Mouse (Mus musculus): ENCODE results near the gene Btbd11. TPM values are rescaled to one million over a fixed set of nuclear protein-coding genes. Genes with fewer than 3 reads are reported as not detected.

Btbd11 gene
- 1 to 10 TPM; 1.1 to 1.4 TPM for total RNA-seq (2021)

DNA sequence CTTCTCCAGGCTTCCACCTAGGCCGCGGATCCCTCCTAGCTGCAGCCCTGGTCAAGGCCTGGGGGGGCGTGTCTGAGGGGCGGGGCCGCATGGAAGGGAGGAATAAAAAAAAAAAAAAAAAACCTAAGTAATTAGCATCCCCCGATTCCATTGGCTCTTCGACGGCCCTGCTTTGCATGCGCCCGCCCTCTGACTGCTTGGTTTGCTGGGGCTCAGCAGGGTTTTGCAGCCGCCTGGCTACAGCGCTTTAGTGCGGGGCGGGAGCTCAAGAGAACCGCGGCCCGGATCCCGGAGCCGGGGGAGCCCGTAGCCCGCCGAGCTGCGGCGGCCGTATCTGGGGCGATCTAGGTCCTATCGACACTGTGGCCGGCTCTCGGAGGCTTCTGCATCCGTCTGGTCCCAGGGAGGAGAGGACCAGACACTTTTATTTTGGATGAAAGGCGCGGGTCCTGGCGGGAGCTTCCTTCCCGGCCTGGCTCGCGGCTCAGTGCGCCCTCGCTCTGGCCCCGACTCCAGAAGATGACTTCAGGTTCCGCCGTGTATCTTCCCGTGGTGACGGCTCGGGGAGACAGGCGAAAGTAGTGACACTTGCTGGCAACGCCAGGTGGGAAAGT, at the start of gene Btbd11:
Gene Btbd11 (plus strand): TSS at position 210 of the 614 bp plus-strand sequence.
- peak; percentile 83 to 84 for DNase-seq
- intact Hi-C loops (cut with DNase I): loop anchor here (5.0 to 10.0 kb wide), 2 partner anchors 164 to 238 kb away; no protein-coding TSS in a partner anchor

DNA sequence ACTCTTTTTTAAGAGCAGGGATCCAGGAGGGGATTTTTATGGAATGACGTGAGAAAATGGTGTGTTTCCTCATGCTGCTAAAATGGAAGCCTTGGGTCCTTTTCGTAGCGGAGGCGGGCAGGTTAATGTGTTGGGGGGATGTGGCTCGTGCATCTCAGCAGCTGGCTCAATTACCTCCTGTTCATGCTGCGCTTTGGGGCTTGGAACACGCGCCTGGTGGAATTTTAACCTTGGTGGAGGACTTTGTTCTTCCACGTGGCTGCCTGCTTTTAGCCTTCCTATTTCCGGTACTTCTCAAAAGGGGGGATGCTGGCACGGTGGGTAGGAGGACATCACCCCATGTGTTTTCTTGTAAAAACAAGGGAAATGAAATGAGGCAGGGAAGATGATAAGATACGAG, 47.9 kb upstream of the Btbd11 start:
- DNase-seq: no peak
- intact Hi-C loops (cut with DNase I): no loop called here

DNA sequence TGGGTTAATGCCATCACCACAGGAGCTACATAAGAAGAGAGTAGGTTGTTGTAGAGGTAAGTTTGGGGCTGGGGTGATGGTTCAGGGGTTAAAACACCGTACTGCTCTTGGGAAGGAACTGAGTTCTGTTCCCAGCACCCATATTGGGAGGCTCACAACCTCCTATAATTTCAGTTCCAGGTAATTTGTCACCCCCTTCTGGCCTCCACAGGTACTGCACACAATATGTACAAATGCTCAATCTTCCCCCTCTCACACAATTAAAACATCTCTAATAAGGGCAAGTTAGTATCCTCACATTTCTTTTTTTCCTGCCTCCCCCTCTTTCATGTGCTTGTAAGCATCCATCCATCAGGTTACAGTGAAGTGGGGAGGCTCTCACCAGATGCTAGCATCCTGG, 44.7 kb upstream of the Btbd11 start:
- DNase-seq: no peak
- intact Hi-C loops (cut with DNase I): no loop called here

DNA sequence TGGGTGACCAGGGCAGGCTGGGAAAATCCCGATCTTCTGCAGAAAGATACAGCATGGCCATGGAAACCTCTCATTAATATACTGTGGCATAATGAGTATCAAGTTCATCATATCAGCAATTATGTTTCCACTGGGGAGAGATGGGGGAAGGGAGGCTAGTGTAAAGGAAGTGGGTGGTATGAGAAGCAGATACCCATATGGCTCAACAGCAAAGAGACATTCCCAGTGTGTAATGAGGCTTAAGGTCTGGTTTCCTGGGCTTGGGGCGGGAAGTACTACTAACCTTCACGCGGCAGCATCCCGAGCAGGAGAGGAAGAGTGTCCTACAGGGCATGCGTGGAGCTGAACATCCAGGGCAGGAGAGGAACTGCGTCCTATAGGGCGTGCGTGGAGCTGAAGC, 39.4 kb upstream of the Btbd11 start:
- no peak for DNase-seq
- intact Hi-C loops (cut with DNase I): no loop called here

DNA sequence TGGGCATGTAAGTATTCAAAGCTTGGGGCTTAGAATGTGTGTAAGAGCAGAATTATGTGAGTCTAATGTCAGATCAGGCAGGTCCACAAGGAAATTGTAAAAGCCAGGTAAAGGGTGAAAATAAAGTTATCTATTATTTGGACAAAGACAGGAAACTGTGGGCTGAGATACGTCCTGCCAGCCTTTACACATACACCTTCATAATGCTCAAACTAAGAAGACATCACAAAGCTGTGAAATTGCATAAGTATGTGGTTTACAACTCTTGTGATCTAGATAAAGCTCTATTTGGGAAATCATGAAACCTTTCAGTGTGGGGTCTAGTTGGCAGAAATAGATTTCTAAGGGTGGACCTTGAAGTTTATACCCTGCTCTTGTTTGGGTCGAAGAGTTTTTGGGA, 34.1 kb upstream of the Btbd11 start:
- DNase-seq: no peak
- intact Hi-C loops (cut with DNase I): no loop called here

DNA sequence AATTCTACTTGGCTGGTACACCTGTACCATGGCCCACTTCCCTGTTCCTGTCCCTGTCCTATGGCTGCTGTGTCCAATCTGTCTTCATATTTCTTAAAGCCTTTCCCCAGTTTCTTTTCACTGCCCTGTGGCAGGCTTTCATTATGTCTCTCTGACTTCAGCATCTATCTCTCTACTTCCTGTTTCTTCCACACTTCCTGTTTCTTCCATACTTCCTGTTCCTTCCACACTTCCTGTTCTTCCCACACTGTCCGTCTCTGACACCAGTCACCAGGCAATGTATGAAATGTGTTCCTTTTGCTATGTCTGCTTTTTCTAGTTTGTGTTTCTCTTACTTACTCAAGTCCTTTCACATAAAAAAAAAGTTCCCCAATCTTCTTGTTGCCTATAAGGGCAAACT, 32.3 kb upstream of the Btbd11 start:
- intact Hi-C loops (cut with DNase I): no loop called here
- no peak for DNase-seq

DNA sequence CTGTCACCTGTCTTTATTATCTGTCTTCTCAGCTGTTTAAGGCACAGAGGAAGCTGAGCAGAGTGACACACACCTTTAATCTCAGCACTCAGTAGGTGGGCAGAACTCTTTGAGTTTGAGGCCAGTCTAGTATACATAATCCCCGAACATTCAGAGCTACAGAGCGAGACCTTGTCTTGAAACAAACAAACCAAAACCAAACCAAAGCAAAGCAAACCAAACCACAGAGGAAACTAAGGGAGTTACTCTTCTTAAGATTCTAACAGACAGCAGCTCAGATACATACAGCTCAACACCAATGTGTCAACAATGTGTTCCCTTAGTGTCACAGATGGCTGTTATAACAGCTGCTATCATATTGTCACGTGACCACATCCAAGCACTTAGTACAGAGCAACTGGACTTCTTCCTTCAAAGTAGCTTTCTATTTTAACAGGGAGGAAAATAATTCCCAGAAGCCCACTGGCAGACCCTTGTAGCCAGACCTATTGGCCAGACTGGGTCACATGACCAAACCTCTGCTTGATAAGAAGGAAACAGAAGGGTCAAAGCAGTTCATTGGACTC, 27.0 kb upstream of the Btbd11 start:
- no peak for DNase-seq
- intact Hi-C loops (cut with DNase I): no loop called here

DNA sequence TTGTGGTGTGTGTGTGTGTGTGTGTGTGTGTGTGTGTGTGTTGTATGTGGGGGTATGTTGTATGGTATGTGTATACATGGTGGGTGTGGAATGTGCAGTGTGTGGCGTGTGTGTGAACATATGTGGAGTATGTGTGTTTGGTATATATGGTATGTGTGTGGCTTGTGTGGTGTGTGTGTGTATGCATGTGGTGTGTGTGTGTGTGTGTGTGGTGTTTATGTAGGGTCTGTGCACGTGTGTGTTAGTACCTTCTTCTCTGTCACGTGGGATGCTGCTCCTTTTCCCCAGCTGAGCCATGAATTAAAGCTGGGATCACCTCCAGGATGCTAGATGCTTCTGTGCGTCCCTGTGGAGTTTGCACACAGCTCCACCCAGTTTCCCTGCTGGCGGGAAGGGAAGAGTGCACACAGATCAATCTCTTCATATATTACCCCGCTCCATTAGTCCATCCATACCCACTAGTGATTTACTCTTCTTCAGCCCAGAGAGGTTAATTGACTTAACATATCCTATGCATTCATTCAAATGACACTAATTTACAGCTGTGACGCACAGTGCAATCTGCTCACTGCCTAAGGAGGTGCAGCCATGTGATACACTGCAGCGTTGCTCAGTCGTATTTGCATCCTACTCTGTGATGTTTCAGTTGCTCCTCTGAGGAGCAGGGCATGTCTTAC, 23.7 kb upstream of the Btbd11 start:
- intact Hi-C loops (cut with DNase I): no loop called here
- DNase-seq: no peak

DNA sequence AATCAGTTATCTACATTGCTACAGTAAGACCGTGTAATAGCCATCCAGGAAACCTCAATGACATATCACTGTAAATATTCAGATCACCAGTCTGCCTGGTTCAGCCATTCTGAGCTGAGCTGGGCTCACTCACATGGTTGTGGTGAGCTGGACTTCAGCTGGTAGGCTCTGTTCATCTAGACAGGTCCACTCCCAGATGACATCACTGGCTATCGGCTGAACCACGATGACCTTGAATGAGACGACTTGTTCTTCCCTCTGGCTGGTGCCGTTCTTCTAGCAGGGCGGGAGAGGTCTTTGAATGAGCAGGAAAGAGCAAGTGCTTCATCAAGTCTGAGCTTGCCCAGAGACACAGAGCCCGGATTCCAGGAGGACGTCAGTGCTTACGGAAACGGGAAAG, 19.7 kb upstream of the Btbd11 start:
- DNase-seq: no peak

DNA sequence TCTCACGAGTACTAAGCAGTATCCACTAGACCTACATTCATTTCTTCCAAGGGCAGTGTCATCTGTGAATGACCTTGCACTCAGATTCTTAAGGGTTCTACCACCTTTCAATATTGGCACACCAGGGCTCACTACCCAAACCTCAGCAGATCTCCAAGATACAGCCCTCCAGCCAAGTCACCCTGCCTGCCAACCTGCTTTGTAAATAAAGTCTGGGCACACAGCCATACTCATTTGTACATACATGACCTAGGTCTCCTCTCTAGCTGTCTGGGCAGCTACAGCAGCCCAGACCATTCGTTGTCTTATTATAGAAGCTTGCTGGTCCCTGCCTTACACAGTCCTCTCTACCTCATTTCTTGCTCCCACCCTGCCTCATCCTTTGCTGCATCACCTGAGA, 15.3 kb upstream of the Btbd11 start:
- intact Hi-C loops (cut with DNase I): no loop called here
- DNase-seq: no peak

More for the DNA sequence above, 19.7 kb upstream of the Btbd11 start:
- intact Hi-C loops (cut with DNase I): no loop called here

DNA sequence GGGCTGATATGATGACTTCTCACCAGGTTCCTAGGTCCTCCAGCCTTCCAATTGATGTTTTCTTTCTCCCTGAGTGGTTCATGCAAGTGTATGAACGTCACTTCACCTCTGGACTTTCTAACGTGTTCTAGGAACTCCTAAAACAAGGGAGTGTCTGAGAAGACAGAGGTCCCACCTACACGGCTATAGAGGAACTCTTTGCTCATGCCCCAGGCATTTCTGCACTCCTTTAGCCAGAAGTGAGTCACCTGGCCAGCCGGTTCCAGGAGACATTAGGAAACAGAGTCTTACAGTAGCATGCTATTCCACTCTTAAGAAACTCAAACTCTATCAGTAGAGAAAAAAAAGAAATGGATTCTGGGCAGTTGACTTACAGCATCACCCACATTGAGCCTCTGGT, 14.5 kb upstream of the Btbd11 start:
- no peak for DNase-seq
- intact Hi-C loops (cut with DNase I): no loop called here

DNA sequence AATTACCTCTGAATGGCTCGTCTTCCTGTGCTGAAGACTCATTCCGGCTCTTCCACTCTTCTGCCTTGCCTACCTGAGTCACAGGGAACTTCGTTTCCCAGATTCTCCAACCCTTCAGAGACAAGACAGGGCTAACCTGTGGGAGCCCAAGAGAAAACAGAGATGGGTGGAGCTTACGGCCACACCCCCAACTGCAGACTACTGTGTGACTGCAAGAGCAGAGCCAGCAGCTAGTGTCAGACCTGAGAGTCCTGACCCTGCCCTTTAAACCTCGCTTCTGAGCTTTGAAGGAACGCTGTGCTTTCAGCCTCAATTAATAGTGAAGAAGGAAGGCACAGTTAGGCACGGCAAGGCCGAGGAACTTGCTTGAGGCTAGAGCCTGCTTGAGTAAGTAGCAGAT, 7.6 kb upstream of the Btbd11 start:
- intact Hi-C loops (cut with DNase I): no loop called here

DNA sequence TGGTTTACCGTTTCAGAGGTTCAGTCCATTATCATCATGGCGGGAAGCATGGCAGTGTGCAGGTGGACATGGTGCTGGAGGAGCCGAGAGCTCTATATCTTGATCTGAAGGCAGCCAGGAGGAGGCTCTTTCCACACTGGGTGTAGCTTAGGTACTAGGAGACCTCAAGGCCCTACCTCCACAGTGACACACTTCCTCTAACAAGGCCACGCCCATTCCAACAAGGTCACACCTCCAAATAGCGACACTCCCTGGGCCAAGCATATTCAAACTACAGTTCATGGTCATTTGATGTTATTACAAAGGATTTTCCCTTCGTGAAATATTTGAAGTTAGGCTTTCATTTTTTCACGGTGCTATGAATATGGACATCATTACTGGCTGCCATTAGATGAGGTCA, 3.6 kb upstream of the Btbd11 start:
- DNase-seq: no peak
- intact Hi-C loops (cut with DNase I): loop anchor here (10.0 kb wide), 1 partner anchor 242 kb away; no protein-coding TSS in a partner anchor

More for the DNA sequence above, 7.6 kb upstream of the Btbd11 start:
- no peak for DNase-seq

DNA sequence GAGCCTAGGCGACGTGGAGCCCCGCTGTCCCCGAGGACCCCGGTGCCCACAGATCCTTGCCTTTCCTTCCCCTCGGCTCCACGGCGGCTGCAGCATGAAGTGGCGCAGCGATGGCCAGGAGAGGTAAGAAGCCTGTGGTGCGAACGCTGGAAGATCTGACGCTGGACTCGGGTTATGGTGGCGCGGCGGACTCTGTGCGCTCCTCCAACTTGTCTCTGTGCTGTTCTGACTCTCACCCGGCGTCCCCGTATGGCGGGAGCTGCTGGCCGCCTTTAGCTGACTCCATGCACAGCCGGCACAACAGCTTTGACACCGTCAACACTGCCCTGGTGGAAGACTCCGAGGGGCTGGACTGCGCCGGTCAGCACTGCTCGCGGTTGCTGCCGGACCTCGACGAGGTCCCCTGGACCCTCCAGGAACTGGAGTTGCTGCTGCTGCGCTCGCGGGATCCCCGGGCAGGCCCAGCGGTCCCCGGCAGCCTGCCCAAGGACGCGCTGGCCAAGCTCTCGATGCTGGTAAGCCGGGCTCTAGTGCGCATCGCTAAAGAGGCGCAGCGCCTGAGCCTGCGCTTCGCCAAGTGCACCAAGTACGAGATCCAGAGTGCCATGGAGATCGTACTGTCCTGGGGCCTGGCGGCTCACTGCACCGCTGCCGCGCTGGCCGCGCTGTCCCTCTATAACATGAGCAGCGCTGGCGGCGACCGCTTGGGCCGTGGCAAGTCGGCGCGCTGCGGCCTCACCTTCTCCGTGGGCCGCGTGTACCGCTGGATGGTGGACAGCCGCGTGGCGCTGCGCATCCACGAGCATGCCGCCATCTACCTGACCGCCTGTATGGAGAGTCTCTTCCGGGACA, 831 bp downstream of the Btbd11 start:
- DNase-seq: peak; percentile 34 to 44
- intact Hi-C loops (cut with DNase I): loop anchor here (5.0 to 10.0 kb wide), 2 partner anchors 165 to 237 kb away; no protein-coding TSS in a partner anchor

DNA sequence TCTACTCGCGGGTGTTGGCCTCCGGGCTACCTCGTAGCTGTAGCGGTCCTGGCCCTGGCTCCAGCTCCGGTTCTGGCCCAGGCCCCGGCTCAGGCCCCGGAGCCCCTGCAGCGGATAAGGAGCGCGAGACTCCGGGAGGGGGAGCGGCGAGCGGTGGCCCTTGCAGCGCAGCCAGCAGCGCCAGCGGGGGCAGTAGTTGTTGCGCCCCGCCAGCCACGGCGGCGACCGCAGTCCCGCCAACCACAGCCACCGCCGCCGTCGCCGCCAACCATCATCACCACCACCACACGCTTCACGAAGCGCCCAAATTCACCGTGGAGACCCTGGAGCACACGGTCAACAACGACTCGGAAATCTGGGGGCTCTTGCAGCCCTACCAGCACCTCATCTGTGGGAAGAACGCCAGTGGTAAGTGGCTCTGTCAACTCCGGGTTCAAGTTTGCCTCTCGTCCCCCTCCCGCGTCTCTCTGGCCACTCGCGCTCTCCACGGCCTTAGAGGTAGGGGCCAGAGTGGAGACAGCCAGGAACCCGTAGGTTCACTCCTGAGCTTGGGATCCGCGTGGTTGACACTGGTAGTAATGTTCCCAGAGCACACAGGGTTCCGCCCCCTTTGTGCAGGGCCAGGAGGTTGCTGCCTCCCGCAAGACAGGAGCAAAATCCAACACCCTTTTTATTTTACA, 1.6 kb downstream of the Btbd11 start:
- peak; percentile 4 to 9 for DNase-seq
- intact Hi-C loops (cut with DNase I): loop anchor here (5.0 to 10.0 kb wide), 2 partner anchors 166 to 237 kb away; no protein-coding TSS in a partner anchor

DNA sequence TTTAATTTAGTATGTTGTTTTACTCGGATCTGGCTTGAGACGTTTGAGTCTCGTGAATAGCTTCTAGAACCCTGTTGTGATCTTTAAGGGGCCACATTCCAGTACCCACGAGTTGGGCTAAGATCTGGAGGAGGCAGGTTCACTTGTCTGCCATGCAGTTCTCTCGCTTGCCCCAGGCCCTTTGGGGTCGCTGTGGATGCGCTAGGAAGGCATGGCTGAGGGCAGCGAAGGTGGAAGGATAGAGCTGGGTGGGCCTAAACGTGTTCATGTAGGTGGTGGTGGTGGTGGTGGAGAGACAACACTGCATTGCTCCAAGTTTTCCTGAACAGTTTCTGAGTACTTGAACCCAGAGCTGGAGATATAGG, 2.1 kb downstream of the Btbd11 start:
- intact Hi-C loops (cut with DNase I): loop anchor here (5.0 to 10.0 kb wide), 2 partner anchors 166 to 236 kb away; no protein-coding TSS in a partner anchor
- DNase-seq: peak in 1 of 2 experiments; percentile 9

DNA sequence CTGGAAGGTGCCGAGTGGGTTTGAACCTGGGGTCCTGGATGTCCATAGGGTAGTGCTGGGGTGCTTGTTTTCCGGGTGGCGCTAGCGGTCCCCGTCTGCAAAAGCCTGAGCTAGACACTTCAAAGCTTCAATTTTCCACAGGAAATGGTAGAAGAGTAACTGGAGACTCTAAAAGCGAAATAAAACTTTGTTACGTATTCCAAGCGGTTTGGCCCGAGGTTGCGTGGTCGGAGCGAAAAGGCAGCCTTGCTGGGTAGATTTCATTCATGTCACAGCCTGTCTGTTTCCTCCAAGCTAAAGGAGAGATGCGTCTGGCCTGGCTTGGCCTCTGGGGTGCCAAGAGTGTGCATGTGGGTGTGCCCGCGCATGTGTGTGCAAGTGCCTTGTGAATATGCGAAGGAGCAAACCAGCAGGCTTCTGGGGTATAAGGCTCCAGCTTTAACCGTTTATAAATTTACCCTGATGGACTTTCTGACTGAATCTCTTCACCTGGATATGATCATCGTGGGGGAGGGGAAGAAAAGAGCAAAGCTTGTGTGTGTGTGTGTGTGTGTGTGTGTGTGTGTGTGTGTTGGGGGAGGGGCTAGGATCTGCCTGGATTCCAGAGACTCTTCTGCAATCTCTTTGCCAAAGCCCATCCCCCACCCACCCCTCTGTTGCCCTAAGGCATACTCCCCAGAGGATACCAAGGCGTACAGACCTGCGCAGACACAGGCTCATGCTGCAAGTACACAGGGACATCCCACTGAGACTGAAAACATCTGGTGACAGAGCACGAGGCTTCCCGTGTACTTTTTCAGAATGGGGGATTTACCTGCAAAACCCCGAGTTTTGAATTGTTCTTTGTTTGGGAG, 2.9 kb downstream of the Btbd11 start:
- intact Hi-C loops (cut with DNase I): loop anchor here (5.0 to 10.0 kb wide), 2 partner anchors 167 to 235 kb away; no protein-coding TSS in a partner anchor
- DNase-seq: no peak

DNA sequence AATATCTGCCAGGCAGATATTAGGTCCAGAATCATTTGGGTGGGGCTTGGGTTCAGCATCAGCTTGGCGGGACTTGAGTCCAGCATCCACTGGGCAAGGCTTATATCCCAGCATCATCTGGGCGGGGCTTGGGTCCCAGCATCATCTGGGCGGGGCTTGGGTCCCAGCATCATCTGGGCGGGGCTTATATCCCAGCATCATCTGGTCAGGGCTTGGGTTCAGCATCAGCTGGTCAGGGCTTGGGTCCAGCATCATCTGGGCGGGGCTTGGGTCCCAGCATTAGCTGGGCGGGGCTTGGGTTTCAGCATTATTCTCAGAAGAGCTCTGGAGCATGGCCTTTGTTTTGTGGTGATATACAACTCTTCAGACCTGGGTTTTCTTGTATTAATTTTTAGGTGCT, 6.4 kb downstream of the Btbd11 start:
- DNase-seq: no peak
- intact Hi-C loops (cut with DNase I): no loop called here

DNA sequence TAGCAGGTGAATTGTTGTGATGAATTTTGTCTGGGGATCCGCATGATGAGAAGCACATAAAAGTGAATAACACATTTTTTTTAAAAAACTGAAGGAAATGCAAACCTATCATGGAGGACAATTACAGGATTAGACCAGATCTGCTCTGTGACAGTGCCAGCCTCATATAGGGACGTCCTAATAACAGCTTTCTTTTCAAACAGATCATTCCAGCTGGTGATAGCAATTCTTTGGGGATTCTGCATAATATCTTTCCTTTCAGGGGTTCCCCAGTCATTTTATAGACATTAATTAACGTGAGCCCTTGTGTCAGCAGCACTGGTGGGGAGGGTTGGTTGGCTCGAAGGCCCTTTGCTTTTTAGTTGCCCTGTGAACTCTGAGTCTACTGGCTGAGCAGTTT, 7.9 kb downstream of the Btbd11 start:
- intact Hi-C loops (cut with DNase I): no loop called here
- DNase-seq: no peak
